Mouse (Mus musculus) MEL (cell line): ENCODE data around the gene Frem1.

Experiments
- CTCF ChIP-seq, 3 experiments: IDR thresholded peaks in 2 of 3; conservative IDR thresholded peaks in 1 of 3; 2 replicates each; pipeline ENCODE4 v1.5.1; 2011 to 2012; ENCODE audit warnings: low read length in 3 of 3, low read depth in 2 of 3, mild to moderate bottlenecking in 2 of 3, improper control_type of control experiment in 1 of 3, inconsistent platforms in 1 of 3, mixed read lengths in 1 of 3, moderate library complexity in 1 of 3; ENCODE audit not compliant: control insufficient read depth in 1 of 3, insufficient read depth in 1 of 3, poor library complexity in 1 of 3, severe bottlenecking in 1 of 3
- E2F4 ChIP-seq: IDR thresholded peaks from 2 replicates; pipeline ENCODE4 v1.6.1; 2011; ENCODE audit warnings: low read depth, low read length, improper control_type of control experiment, borderline replicate concordance
- JUND ChIP-seq: IDR thresholded peaks from 2 replicates; pipeline ENCODE4 v1.6.1; 2011; ENCODE audit warnings: low read depth, mild to moderate bottlenecking, improper control_type of control experiment, low read length
- MYB ChIP-seq: IDR thresholded peaks from 2 replicates; pipeline ENCODE4 v1.6.1; 2011; ENCODE audit warnings: mild to moderate bottlenecking, low read depth, low read length, improper control_type of control experiment
- POLR2A ChIP-seq, 2 experiments: IDR thresholded peaks; 2 replicates each; pipeline ENCODE4 v1.6.1; 2011 to 2012; ENCODE audit warnings: low read length in 2 of 2, mild to moderate bottlenecking in 2 of 2, control low read depth in 1 of 2, improper control_type of control experiment in 1 of 2, low read depth in 1 of 2, moderate library complexity in 1 of 2; ENCODE audit not compliant: control insufficient read depth in 1 of 2, insufficient read depth in 1 of 2, poor library complexity in 1 of 2
- POLR2AphosphoS5 ChIP-seq: IDR thresholded peaks from 2 replicates; pipeline ENCODE4 v1.6.1; 2012; ENCODE audit warnings: low read depth, borderline replicate concordance, mild to moderate bottlenecking, inconsistent platforms, low read length, moderate library complexity, mixed read lengths

GRCm38 (mm10) chr4:83032780-83033179 lies 19.4 kb downstream of the Frem1 start:
- no peak for TF ChIP-seq CTCF (IDR thresholded peaks at IDR 0.05 in 2 of 3, conservative IDR thresholded peaks at IDR 0.05 in 1 of 3; ENCODE audit: control insufficient read depth in 1 of 3, insufficient read depth in 1 of 3, low read depth in 2 of 3, low read length in 3 of 3, poor library complexity in 1 of 3, severe bottlenecking in 1 of 3)
- no peak for TF ChIP-seq E2F4
- TF ChIP-seq JUND = no peak
- no peak for TF ChIP-seq POLR2AphosphoS5
- TF ChIP-seq POLR2A (IDR thresholded peaks at IDR 0.05; ENCODE audit: control insufficient read depth in 1 of 2, insufficient read depth in 1 of 2, low read depth in 1 of 2, low read length in 2 of 2, poor library complexity in 1 of 2) = no peak
- no peak for TF ChIP-seq MYB
